Mouse (Mus musculus): ENCODE measurements around the gene Tbx19. TPM values are rescaled to one million over a fixed set of nuclear protein-coding genes. Genes with fewer than 3 reads are reported as not detected.

Gene Tbx19
- total and polyA plus RNA-seq, 2 experiments from 2014 or later = not detected

DNA sequence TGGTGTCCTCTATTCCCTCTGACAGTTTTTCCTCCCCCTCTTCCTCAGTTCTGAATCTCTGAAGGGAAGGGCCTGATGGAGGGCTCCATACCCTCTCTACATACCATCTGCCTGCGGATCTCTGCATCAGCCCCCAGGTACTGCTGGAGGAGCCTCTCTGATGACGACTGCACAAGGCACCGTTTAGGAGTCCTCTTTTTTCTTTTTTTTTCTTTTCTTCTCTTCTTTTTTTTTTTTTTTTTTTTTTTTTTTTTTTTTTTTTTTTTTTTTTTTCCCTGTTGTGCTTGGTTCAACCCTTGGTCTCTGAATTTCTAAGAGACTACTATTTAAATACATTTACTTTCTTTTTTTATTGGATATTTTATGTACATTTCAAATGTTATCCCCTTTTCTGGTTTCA is 8.9 kb upstream of the Tbx19 start:
- Histone ChIP-seq H3K27me3 (ENCODE audit: insufficient read depth, low read length) (no peaks in the 10 kb centered on the region), H3K4me2 (ENCODE audit: low read depth) (no peak overlapping the region), H3K4me3 (ENCODE audit: low read depth, low read length) (no peak overlapping the region), H3K9me3 (ENCODE audit: low read length) (no peaks in the 10 kb centered on the region), H3K4me1 (ENCODE audit: insufficient read depth) (no peaks in the 10 kb centered on the region), H3K36me3 (ENCODE audit: insufficient read depth) (no peaks in the 10 kb centered on the region), H3K27ac (ENCODE audit: low read depth, low read length) (no peak overlapping the region), H3K9ac (no peak overlapping the region)
- ATAC-seq (no peak), DNase-seq (no peak)
- 87% methylated on average over 3 of the region's 3 CpGs for WGBS
- TF ChIP-seq CTCF (IDR thresholded peaks at IDR 0.05; ENCODE audit: low read depth) = no peak

DNA sequence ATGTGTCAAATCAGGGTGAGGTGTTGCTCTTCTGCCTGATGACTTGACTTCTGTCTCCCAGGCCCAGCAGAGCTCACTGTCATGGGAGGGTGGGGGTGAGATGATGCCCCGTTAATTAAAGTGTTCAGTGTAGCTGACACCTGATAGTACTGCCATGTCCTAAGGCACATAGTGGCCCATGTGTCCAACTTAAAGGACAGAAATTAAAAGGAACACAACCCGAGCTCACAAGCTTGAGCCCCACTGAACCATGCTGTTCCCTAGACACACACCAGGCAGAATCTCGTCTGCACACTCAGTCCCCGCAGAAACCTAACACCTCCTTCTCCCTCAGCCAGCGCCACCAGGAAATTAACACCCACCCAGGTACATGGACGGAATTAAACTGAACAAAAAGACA is 4.3 kb upstream of the Tbx19 start:
- H3K4me2 ChIP-seq (ENCODE audit: low read depth) = no peak overlapping the region
- DNase-seq = no peak
- TF ChIP-seq CTCF (IDR thresholded peaks at IDR 0.05; ENCODE audit: low read depth) = no peak
- no peak overlapping the region for H3K4me3 ChIP-seq (ENCODE audit: low read depth, low read length)
- H3K9me3 ChIP-seq (ENCODE audit: low read length) = no peaks in the 10 kb centered on the region
- H3K36me3 ChIP-seq (ENCODE audit: insufficient read depth) = no peaks in the 10 kb centered on the region
- no peak overlapping the region for H3K27ac ChIP-seq (ENCODE audit: low read depth, low read length)
- no peaks in the 10 kb centered on the region for H3K4me1 ChIP-seq (ENCODE audit: insufficient read depth)
- no peak for ATAC-seq
- WGBS = 76% methylated on average over 6 of the region's 6 CpGs
- no peaks in the 10 kb centered on the region for H3K27me3 ChIP-seq (ENCODE audit: insufficient read depth, low read length)
- no peak overlapping the region for H3K9ac ChIP-seq

DNA sequence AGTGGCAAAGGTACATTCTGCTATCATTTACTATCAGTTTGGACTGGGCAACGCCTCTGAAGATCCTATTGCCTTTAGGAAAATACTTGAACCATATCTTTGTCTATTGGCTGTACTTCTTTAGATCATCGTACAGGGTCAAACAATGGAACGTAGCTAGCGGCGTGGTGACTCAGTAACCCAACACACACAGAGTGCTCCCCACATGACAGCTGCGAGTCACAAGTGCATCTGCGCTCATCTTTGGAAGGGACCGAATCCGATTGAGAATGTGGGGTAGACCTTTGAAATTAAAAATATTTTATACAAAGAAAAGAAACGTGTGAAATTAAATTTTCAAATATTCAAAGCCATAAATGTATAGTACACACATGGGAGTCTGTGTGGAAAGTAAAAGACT is 1.7 kb downstream of the Tbx19 start:
- H3K4me2 ChIP-seq (ENCODE audit: low read depth) = no peak overlapping the region
- no peaks in the 10 kb centered on the region for H3K36me3 ChIP-seq (ENCODE audit: insufficient read depth)
- H3K4me1 ChIP-seq (ENCODE audit: insufficient read depth) = no peaks in the 10 kb centered on the region
- no peak for DNase-seq
- no peaks in the 10 kb centered on the region for H3K27me3 ChIP-seq (ENCODE audit: insufficient read depth, low read length)
- H3K9me3 ChIP-seq (ENCODE audit: low read length) = no peaks in the 10 kb centered on the region
- no peak overlapping the region for H3K27ac ChIP-seq (ENCODE audit: low read depth, low read length)
- H3K4me3 ChIP-seq (ENCODE audit: low read depth, low read length) = no peak overlapping the region
- WGBS = 80% methylated on average over 10 of the region's 10 CpGs
- TF ChIP-seq CTCF (IDR thresholded peaks at IDR 0.05; ENCODE audit: low read depth) = no peak
- no peak overlapping the region for H3K9ac ChIP-seq
- no peak for ATAC-seq

DNA sequence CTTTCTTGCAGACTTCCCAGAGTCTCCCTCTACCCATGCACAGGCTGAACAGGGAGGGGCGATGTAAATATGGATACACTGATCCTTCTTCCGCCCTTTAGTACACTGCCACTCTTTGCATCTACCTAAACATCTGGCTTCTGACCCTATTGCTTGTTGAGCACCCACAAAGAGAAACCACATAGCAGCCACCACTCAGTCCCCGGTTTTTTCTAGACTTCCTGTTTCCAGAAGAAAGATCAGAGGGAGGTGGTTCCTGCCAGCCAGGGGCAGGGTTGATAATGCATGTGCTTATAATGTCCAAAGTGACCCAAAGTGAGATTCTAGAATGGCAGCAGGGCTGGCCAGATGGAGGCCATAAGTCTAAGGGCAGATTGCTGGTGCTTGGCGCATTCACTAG is 6.4 kb downstream of the Tbx19 start:
- no peak for ATAC-seq

DNA sequence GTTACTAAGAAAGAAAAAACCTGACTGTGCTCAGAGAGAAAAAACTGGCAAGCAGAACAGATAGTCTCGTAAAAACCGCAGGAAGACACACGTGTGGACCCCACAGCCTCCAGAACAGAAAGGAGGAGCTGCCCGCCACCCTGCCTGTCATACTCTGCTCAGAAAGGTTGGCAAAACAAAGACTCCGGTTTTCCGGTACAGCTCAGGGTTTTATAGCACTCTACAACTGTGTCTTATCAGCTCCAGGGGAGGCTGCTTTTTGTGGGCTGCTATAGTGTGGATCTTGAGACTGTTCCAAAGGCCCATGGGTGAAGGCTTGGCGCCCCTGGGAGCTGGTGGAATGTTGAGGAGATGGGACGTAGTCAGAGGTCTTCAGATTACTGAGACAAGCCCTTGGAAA is 9.4 kb downstream of the Tbx19 start:
- ATAC-seq = no peak
- H3K36me3 ChIP-seq (ENCODE audit: insufficient read depth) = no peaks in the 10 kb centered on the region
- no peak overlapping the region for H3K27ac ChIP-seq (ENCODE audit: low read depth, low read length)
- 83% methylated on average over 8 of the region's 8 CpGs for WGBS
- no peak overlapping the region for H3K4me3 ChIP-seq (ENCODE audit: low read depth, low read length)
- no peaks in the 10 kb centered on the region for H3K27me3 ChIP-seq (ENCODE audit: insufficient read depth, low read length)
- H3K9me3 ChIP-seq (ENCODE audit: low read length) = no peaks in the 10 kb centered on the region
- TF ChIP-seq CTCF (IDR thresholded peaks at IDR 0.05; ENCODE audit: low read depth) = no peak
- H3K4me1 ChIP-seq (ENCODE audit: insufficient read depth) = no peaks in the 10 kb centered on the region
- no peak overlapping the region for H3K9ac ChIP-seq
- H3K4me2 ChIP-seq (ENCODE audit: low read depth) = no peak overlapping the region
- DNase-seq = no peak

More for the DNA sequence above, 6.4 kb downstream of the Tbx19 start:
- Histone ChIP-seq H3K27me3 (ENCODE audit: insufficient read depth, low read length) (no peaks in the 10 kb centered on the region), H3K9me3 (ENCODE audit: low read length) (no peaks in the 10 kb centered on the region), H3K9ac (no peak overlapping the region), H3K4me1 (ENCODE audit: insufficient read depth) (no peaks in the 10 kb centered on the region), H3K4me2 (ENCODE audit: low read depth) (no peak overlapping the region), H3K4me3 (ENCODE audit: low read depth, low read length) (no peak overlapping the region), H3K27ac (ENCODE audit: low read depth, low read length) (no peak overlapping the region), H3K36me3 (ENCODE audit: insufficient read depth) (no peaks in the 10 kb centered on the region)
- WGBS = 95% methylated on average over 4 of the region's 4 CpGs
- DNase-seq = no peak
- TF ChIP-seq CTCF (IDR thresholded peaks at IDR 0.05; ENCODE audit: low read depth) = no peak

DNA sequence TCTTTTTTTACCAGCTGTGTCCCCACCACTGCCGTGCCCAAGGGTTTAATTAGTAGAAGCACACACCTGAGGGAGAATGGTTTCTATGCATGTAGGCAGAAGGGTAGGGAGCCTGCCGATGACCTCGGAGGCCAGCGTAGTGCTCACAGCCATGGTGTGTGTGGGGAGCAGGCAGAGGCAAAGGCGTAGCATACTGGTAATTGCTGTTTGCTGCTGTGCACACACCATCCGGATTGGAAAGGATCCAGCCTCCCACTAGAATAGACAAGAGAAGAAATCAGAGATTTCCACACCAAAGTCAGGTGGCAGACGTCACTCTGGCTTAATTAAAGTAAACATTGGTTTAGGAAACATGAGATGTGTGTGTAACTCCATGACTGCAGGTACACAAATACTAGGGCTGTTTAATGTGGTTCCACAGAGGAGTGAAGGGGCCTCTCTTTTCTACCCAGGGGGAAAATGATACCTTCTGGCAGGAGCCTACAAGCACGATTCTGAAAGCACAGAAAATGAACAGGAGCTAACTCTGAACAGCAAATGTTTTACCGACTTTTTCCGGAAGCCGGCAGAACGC is 18.1 kb downstream of the Tbx19 start:
- H3K9me3 ChIP-seq (ENCODE audit: low read length) = no peaks in the 10 kb centered on the region; the same call in 1 of the 2 replicates
- no peak for ATAC-seq
- WGBS = 83% methylated on average over 12 of the region's 12 CpGs

DNA sequence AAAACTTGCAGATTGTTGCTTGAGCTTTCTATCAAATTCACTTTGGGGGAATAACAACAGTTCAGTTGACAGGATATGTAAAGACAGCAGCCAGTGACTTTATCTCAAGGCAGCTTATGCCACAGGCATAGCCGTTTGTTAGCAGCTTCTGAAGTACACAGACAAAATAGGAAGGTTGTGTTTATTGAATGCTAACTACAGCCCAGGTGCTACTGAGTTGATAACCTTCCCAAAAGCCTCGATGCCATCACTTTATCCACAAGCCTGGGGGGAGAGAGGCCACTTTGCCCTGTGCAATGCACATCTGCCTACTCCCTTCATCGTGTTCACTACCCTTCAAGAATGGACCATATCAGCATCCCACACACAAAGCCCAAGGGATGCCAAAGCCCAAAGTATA is 20.3 kb downstream of the Tbx19 start:
- no peak overlapping the region for H3K4me3 ChIP-seq (ENCODE audit: low read depth, low read length)
- H3K36me3 ChIP-seq (ENCODE audit: insufficient read depth) = no peaks in the 10 kb centered on the region
- H3K9ac ChIP-seq = no peak overlapping the region
- no peak for TF ChIP-seq CTCF (IDR thresholded peaks at IDR 0.05; ENCODE audit: low read depth)
- no peaks in the 10 kb centered on the region; the same call in 1 of the 2 replicates for H3K9me3 ChIP-seq (ENCODE audit: low read length)
- H3K27me3 ChIP-seq (ENCODE audit: insufficient read depth, low read length) = no peaks in the 10 kb centered on the region
- ATAC-seq (no peak), DNase-seq (no peak)
- WGBS = 81% methylated on average over 3 of the region's 3 CpGs
- no peak overlapping the region for H3K27ac ChIP-seq (ENCODE audit: low read depth, low read length)
- H3K4me2 ChIP-seq (ENCODE audit: low read depth) = no peak overlapping the region
- no peaks in the 10 kb centered on the region for H3K4me1 ChIP-seq (ENCODE audit: insufficient read depth)

More for the DNA sequence above, 18.1 kb downstream of the Tbx19 start:
- Histone ChIP-seq H3K9ac (no peak overlapping the region), H3K36me3 (ENCODE audit: insufficient read depth) (no peaks in the 10 kb centered on the region), H3K4me2 (ENCODE audit: low read depth) (no peak overlapping the region), H3K4me3 (ENCODE audit: low read depth, low read length) (no peak overlapping the region), H3K27me3 (ENCODE audit: insufficient read depth, low read length) (no peaks in the 10 kb centered on the region), H3K27ac (ENCODE audit: low read depth, low read length) (no peak overlapping the region), H3K4me1 (ENCODE audit: insufficient read depth) (no peaks in the 10 kb centered on the region)
- no peak for TF ChIP-seq CTCF (IDR thresholded peaks at IDR 0.05; ENCODE audit: low read depth)
- DNase-seq = no peak
